Mouse (Mus musculus) Muller cell, postnatal 12 days (primary cell): ENCODE measurements around the gene Fam19a1.
"Not testable (repeated sequence)": the region's sequence is repeated elsewhere in the genome, so short reads cannot be mapped to it uniquely, and the experiment has no call there.

ENCODE experiments used
- DNase-seq: peaks from one replicate; pipeline ENCODE4 v3.0.0-alpha.2; 2015; ENCODE audit errors: inconsistent ontology term

Gene Fam19a1

GRCm38 (mm10) chr6:96112854-96113253, at the start of gene Fam19a1:
TSS of gene Fam19a1 (plus strand) at chr6:96113154.
- DNase-seq, result peak; percentile 30

DNA sequence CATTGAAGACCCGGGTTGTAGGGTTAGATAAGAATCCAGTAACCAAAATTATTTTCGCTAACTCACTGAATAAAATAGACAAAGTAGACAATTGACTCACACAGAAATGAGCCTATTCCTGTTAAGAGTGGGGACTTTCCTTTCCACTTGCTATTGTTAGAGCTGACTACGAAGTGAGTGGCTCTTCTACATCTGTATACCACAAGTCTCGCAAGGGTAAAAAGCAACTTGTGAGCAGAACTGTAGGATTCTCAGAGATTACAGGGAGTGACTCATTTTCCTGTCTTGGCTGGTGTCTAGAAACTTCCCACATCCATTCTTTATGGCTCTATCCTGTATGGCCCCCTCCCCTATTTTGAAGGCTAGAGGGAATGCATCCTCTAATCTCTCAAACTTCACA, 41.9 kb upstream of the Fam19a1 start:
- peak; percentile 11 for DNase-seq

- peak; percentile 11 for DNase-seq
These were observed 41.4 kb upstream of the Fam19a1 start for GRCm38 (mm10) chr6:96071567-96071966.

GRCm38 (mm10) chr6:96089961-96090360, 23.0 kb upstream of the Fam19a1 start:
- DNase-seq, result no peak

DNA sequence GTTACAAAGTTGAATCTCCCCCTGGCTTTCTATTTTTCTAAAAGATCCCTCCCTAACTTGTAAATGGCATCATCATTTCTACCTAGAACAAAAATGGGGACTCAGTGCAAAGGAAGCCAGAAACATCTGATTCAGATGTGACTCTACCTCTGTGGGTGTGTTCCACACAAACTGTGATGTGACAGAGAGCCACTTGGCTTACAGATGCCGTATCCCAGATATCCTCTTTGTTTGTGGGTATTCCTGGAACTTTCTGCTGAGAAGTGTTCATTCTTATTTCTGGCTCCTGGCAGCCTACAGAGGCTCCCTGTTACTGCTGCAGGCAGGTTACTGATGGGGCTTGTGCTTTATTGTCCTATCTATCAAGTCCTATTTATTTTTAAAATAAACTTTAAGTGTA, 19.2 kb upstream of the Fam19a1 start:
- no peak for DNase-seq

GRCm38 (mm10) chr6:96098225-96098624, 14.7 kb upstream of the Fam19a1 start:
- DNase-seq, result no peak

DNA sequence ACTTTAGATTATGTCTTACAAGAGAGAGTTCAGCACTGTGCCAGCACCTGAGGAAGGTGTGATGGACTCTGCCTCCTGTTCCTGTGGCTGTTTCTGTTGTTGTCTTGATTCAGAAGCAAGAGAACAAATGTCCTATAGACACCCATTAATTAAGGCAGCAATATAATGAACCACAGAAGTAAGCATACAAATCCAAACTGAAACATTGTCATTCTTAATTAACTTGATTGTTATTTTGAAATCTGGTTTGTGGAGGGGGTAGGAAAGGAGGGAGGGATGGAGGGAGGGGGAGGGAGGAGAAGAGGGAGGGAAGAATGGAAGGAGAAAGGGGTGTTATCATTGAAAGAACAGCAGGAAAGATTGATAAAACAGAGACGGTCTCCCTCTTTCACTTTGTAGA, 1.3 kb upstream of the Fam19a1 start:
- peak; percentile 72 for DNase-seq

- peak; percentile 66 for DNase-seq
These were observed 1.2 kb downstream of the Fam19a1 start for GRCm38 (mm10) chr6:96114151-96114550.

GRCm38 (mm10) chr6:96116148-96116533, 3.2 kb downstream of the Fam19a1 start:
- peak; percentile 45 for DNase-seq

- DNase-seq, result peak; percentile 60
These were observed 3.7 kb downstream of the Fam19a1 start for GRCm38 (mm10) chr6:96116534-96117272.

- DNase-seq, result no peak
These were observed 30.4 kb downstream of the Fam19a1 start for GRCm38 (mm10) chr6:96143326-96143725.

DNA sequence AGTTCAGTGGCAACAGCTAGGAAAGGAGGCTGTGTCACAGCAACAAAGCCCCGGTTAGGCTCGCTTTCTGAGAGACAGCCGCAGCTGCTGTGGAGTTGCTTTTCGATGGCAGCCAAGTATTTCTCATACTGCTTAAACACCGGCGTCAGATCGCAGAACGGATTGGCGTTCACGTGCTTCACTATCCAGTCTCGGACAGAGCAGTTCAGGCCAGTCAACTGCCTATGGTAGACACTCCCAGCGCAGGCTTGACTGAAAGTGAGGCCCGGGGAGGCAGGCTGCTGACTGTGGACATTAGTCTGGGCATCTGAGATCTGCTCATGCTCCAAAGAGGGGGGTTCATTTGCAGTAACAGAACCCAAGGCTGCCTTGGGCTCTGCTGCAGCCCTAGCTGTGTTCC, 52.4 kb downstream of the Fam19a1 start:
- DNase-seq, result no peak

GRCm38 (mm10) chr6:96165818-96166379, 52.9 kb downstream of the Fam19a1 start, which contains the start of gene 1700123L14Rik:
TSS of gene 1700123L14Rik (minus strand) at chr6:96166243.
- DNase-seq, result no peak

DNA sequence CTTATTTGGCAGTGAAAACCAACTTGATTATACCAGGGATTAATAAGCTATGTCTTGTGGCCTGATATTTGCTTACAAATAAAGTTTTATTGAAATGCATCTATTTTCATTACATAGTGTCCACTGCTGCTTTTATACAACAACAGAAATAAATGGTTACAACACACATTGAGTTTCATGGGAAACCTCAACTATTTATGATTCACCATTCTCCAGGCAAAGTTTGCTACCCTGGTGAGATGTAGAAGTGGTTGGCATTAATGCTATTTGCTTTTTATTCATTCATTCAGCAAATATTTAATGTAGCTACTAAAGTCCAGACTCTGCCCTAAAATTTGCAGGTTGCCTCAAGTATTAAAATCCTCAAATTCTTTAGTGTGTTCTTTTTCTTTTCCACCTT, 54.1 kb downstream of the Fam19a1 start:
- peak; percentile 54 for DNase-seq

GRCm38 (mm10) chr6:96173681-96174080, 60.7 kb downstream of the Fam19a1 start:
- no peak for DNase-seq

DNA sequence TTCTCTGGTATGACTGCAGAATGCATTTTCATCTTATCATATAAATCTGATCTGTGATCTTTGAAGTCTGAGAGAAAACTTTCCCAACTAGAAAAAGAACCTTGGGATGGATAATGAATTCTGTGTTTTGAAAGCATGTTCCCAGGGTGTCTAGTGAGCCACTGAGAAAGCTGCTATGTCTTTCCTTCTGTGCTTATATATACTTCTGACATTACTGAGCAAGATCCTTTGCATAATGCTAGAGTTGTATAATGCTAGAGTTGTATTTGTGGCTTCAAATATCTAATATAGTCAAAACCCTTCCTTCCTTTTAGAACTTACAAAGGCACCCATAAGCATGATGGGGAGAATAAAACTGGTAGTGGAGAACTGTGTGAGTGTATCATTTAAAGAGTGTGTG, 65.6 kb downstream of the Fam19a1 start:
- no peak for DNase-seq

DNA sequence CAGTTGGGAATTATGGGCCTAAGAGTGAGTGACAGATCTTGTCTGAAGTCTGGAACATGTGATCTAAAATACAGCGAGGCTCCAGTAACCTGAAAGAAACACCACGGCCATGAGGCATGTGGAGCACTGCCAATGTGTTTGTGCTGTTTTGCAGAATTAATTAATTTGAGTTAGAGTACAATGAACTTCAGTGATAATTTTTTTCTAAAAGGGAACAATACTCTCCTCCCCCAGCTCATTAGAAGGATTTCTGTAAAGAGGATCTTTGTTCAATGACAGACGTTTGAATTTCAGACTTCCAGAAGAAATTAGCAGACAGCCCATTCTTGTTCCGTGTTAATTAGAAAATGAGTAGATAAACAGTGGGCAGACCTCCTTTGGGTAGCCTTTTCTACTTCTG, 70.4 kb downstream of the Fam19a1 start:
- DNase-seq, result peak; percentile 95

GRCm38 (mm10) chr6:96186517-96186916, 73.6 kb downstream of the Fam19a1 start:
- DNase-seq, result no peak

DNA sequence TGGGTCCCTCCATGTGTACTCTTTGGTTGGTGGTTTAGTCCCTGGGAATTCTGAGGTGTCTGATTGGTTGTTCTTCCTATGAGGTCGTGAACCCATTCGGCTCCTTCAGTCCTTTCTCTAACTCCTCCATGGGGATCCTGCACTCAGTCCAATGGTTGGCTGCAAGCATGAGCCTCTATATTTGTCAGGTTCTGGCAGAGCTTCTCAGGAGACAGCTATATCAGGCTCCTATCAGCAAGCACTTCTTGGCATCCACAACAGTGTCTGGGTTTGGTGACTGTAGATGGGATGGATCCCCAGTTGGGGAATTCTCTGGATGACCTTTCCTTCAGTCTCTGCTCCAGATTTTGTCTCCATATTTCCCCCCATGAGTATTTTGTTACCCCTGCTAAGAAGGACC, 86.0 kb downstream of the Fam19a1 start:
- DNase-seq, result not testable (repeated sequence)

DNA sequence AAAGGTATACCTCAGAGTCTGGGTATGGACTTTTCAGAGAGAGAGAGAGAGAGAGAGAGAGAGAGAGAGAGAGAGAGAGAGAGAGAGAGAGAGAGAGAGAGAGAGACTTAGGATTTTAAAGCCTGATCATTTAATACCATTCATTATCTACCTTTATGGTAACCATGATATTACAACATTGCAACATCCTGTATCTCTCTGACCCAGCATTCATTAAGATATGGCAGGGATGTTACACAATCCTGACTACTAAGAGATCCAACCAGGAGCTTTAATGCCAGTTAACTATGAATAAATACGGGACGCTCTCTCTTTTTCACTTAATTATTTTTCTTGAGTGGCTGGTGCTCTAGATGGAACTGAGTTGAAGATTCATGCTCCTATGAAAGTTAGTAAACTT, 92.4 kb downstream of the Fam19a1 start:
- no peak for DNase-seq

DNA sequence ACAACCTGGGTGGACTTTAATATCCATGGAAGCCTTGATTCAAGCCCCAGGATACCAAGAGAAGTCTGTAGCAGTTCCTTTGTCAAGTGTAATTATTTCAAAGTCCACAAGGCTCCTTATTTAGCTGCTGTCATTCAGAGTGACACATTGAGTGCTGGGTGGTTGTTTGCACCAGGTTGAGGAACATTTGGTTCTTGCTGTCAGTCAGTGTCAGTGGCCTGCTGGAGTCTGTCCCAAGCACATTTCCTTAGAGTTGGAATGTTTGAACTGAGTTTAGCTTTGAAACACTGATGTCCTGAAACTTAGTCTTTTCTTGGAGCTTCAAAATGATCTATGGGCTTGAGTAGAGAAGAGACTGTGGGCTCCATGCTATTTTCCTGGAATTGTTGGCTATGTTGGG, 121.9 kb downstream of the Fam19a1 start:
- DNase-seq, result no peak

GRCm38 (mm10) chr6:96244320-96244719, 131.4 kb downstream of the Fam19a1 start:
- DNase-seq, result no peak

- peak; percentile 91 for DNase-seq
These were observed 139.0 kb downstream of the Fam19a1 start for GRCm38 (mm10) chr6:96252001-96252400.
